Mouse (Mus musculus) CH12.LX (cell line): ENCODE measurements around the gene Xylt1. TPM values are rescaled to one million over a fixed set of nuclear protein-coding genes. Genes with fewer than 3 reads are reported as not detected.

ENCODE experiments used
- DNase-seq: peaks from one replicate; pipeline ENCODE4 v3.0.0-alpha.2; 2013; ENCODE audit errors: extremely low read depth
- H3K27ac ChIP-seq: 2 replicates; pipeline ENCODE4 v1.5.1; 2012; ENCODE audit warnings: low read depth, mild to moderate bottlenecking, control low read depth, moderate library complexity; ENCODE audit not compliant: insufficient read depth
- H3K27me3 ChIP-seq: replicated peaks from 2 replicates; pipeline ENCODE3; 2012; ENCODE audit warnings: inconsistent platforms
- H3K36me3 ChIP-seq, 2 experiments: replicated peaks in 1 of 2; 2 replicates each; pipeline versions ENCODE3 to v1.6.1; 2012; ENCODE audit warnings: inconsistent platforms in 1 of 2, low read length in 1 of 2, mild to moderate bottlenecking in 1 of 2, mixed read lengths in 1 of 2, moderate library complexity in 1 of 2; ENCODE audit not compliant: control insufficient read depth in 1 of 2, insufficient read depth in 1 of 2
- H3K4me1 ChIP-seq, 2 experiments: 2 replicates each; pipeline ENCODE4 v1.6.1; 2012; ENCODE audit warnings: inconsistent platforms in 1 of 2, moderate library complexity in 1 of 2; ENCODE audit not compliant: insufficient read depth in 2 of 2, control insufficient read depth in 1 of 2
- H3K4me2 ChIP-seq: 2 replicates; pipeline ENCODE4 v1.6.1; 2012; ENCODE audit warnings: low read depth, mild to moderate bottlenecking, control low read depth; ENCODE audit not compliant: poor library complexity, insufficient read depth, severe bottlenecking
- H3K4me3 ChIP-seq, 3 experiments: fragments of 150-350 bp in 1 of 3; sonication (generic) in 1 of 3; replicated peaks in 1 of 3; 2 replicates each; pipeline versions ENCODE3 to v1.5.1; 2011 to 2012; ENCODE audit warnings: low read depth in 2 of 3, low read length in 2 of 3, mild to moderate bottlenecking in 2 of 3, moderate library complexity in 2 of 3, control low read depth in 1 of 3, improper control_type of control experiment in 1 of 3, inconsistent platforms in 1 of 3, mixed read lengths in 1 of 3; ENCODE audit not compliant: poor library complexity in 1 of 3
- H3K79me2 ChIP-seq: replicated peaks from 2 replicates; pipeline ENCODE4 v1.6.1; 2012; ENCODE audit warnings: mild to moderate bottlenecking, moderate library complexity; ENCODE audit not compliant: control insufficient read depth, poor library complexity, insufficient read depth, severe bottlenecking; ENCODE audit errors: extremely low read depth
- H3K9ac ChIP-seq: 2 replicates; pipeline ENCODE4 v1.6.1; 2012; ENCODE audit warnings: low read depth, mild to moderate bottlenecking, control low read depth, moderate library complexity; ENCODE audit not compliant: insufficient read depth
- H3K9me3 ChIP-seq: replicated peaks from 2 replicates; pipeline ENCODE3; 2012; ENCODE audit warnings: low read length, inconsistent platforms, mixed read lengths
- BHLHE40 ChIP-seq: IDR thresholded peaks from 2 replicates; pipeline ENCODE4 v1.6.1; 2011; ENCODE audit warnings: mild to moderate bottlenecking, low read depth, low read length, improper control_type of control experiment
- ELF1 ChIP-seq: IDR thresholded peaks from 2 replicates; pipeline ENCODE4 v1.6.1; 2014; ENCODE audit warnings: low read depth, mild to moderate bottlenecking, inconsistent platforms, low read length, improper control_type of control experiment
- EP300 ChIP-seq: IDR thresholded peaks from 2 replicates; pipeline ENCODE4 v1.6.1; 2011; ENCODE audit warnings: low read length, improper control_type of control experiment
- ETS1 ChIP-seq: conservative IDR thresholded peaks from 2 replicates; pipeline ENCODE4 v1.6.1; 2012; ENCODE audit warnings: low read depth, mild to moderate bottlenecking, inconsistent platforms, low read length, improper control_type of control experiment, moderate library complexity
- GABPA ChIP-seq: IDR thresholded peaks from 2 replicates; pipeline ENCODE4 v1.6.1; 2012; ENCODE audit warnings: low read depth, low read length, improper control_type of control experiment, inconsistent platforms; ENCODE audit not compliant: insufficient replicate concordance
- HCFC1 ChIP-seq: IDR thresholded peaks from 2 replicates; pipeline ENCODE4 v1.6.1; 2012; ENCODE audit warnings: low read depth, mild to moderate bottlenecking, inconsistent platforms, low read length, improper control_type of control experiment
- JUN ChIP-seq: IDR thresholded peaks from 2 replicates; pipeline ENCODE4 v1.6.1; 2011; ENCODE audit warnings: low read depth, mild to moderate bottlenecking, low read length, improper control_type of control experiment, moderate library complexity; ENCODE audit not compliant: insufficient read depth
- KAT2A ChIP-seq: IDR thresholded peaks from 2 replicates; pipeline ENCODE4 v1.6.1; 2012; ENCODE audit warnings: low read length, improper control_type of control experiment, inconsistent platforms; ENCODE audit not compliant: insufficient replicate concordance
- MAFK ChIP-seq: IDR thresholded peaks from 2 replicates; pipeline ENCODE4 v1.6.1; 2011; ENCODE audit warnings: low read length, improper control_type of control experiment; ENCODE audit not compliant: insufficient replicate concordance
- MEF2A ChIP-seq: IDR thresholded peaks from 2 replicates; pipeline ENCODE4 v1.6.1; 2014; ENCODE audit warnings: low read depth, mild to moderate bottlenecking, inconsistent platforms, low read length, improper control_type of control experiment, borderline replicate concordance
- MXI1 ChIP-seq: IDR thresholded peaks from 2 replicates; pipeline ENCODE4 v1.6.1; 2011; ENCODE audit warnings: mild to moderate bottlenecking, low read depth, low read length, improper control_type of control experiment
- MYC ChIP-seq: IDR thresholded peaks from 2 replicates; pipeline ENCODE4 v1.6.1; 2011; ENCODE audit warnings: low read depth, mild to moderate bottlenecking, improper control_type of control experiment, low read length
- NELFE ChIP-seq: IDR thresholded peaks from 2 replicates; pipeline ENCODE4 v1.6.1; 2011; ENCODE audit warnings: low read depth, low read length, improper control_type of control experiment
- NRF1 ChIP-seq: IDR thresholded peaks from 2 replicates; pipeline ENCODE4 v1.6.1; 2014; ENCODE audit warnings: low read depth, mild to moderate bottlenecking, inconsistent platforms, low read length, improper control_type of control experiment, moderate library complexity
- POLR2A ChIP-seq: IDR thresholded peaks from 2 replicates; pipeline ENCODE4 v1.6.1; 2011; ENCODE audit warnings: low read depth, mild to moderate bottlenecking, improper control_type of control experiment, low read length
- POLR2AphosphoS2 ChIP-seq: IDR thresholded peaks from 2 replicates; pipeline ENCODE4 v1.6.1; 2011; ENCODE audit warnings: low read depth, low read length, improper control_type of control experiment
- RCOR1 ChIP-seq: conservative IDR thresholded peaks from 2 replicates; pipeline ENCODE4 v1.6.1; 2012; ENCODE audit warnings: low read depth, mild to moderate bottlenecking, inconsistent platforms, low read length, improper control_type of control experiment
- ZC3H11A ChIP-seq: IDR thresholded peaks from 2 replicates; pipeline ENCODE4 v1.6.1; 2012; ENCODE audit warnings: low read depth, mild to moderate bottlenecking, inconsistent platforms, low read length, improper control_type of control experiment
- ZKSCAN1 ChIP-seq: IDR thresholded peaks from 2 replicates; pipeline ENCODE4 v1.6.1; 2012; ENCODE audit warnings: low read depth, inconsistent platforms, low read length, improper control_type of control experiment, borderline replicate concordance
- ZMIZ1 ChIP-seq: IDR thresholded peaks from 2 replicates; pipeline ENCODE4 v1.6.1; 2012; ENCODE audit warnings: low read depth, mild to moderate bottlenecking, inconsistent platforms, low read length, improper control_type of control experiment
- ZNF384 ChIP-seq: IDR thresholded peaks from 2 replicates; pipeline ENCODE4 v1.6.1; 2012; ENCODE audit warnings: low read depth, low read length, improper control_type of control experiment, inconsistent platforms
- dilution Hi-C: fragments of 300-500 bp; cut with MboI; formaldehyde crosslinking; loops from 2 replicates; pipeline ENCODE4 v1.14.3; 2020; ENCODE audit warnings: low sequenced_read_pairs; ENCODE audit not compliant: extremely low pct_unique_long_range_greater_than_20kb, extremely low pct_ligation_motif_present
- in situ Hi-C: fragments of 300-500 bp; cut with MboI; formaldehyde crosslinking; loops from 3 replicates; pipeline ENCODE4 v1.14.3; 2019; ENCODE audit warnings: low sequenced_read_pairs, low pct_ligation_motif_present, low pct_unique_long_range_greater_than_20kb, mixed read lengths
- polyA plus RNA-seq: library from polyadenylated mRNA; unstranded; fragments of >175 nt; gene quantifications from 2 replicates; pipeline ENCODE4 v1.2.1, GENCODE M21; 2012; ENCODE audit warnings: low read depth; ENCODE audit not compliant: insufficient read length
- total RNA-seq, 2 experiments: library from RNA; depleted of rRNA; stranded (reverse); fragments of 300-350 nt in 1 of 2; fragments of >200 nt in 1 of 2; gene quantifications; 2 replicates each; pipeline ENCODE4 v1.2.3; 2012 to 2014

Xylt1 gene
- total and polyA plus RNA-seq, 3 experiments = 0.38 to 0.84 (median 0.38) TPM

DNA sequence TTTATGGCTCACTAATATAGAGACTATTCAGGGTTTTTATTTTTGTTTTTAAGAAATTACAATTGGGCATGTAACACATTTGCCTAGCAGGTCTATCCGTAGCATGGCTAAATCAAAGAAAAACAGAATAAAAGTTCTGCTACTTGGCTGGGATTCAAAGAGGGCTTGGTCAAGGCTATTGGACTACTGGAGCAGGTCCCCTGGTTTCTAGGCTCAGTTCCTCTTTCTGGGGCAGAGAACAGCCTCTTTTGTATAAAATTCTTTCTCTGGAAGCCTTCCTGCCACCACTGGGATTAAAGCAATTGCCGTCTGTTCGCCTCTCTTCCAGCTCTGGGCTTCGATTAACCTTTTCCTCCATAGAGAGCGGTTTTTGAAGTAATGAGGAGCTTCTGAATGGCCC, 100.1 kb downstream of the Xylt1 start:
- in situ Hi-C loops = loop anchor here (25.0 kb wide), 1 partner anchor 631 kb away; the partner anchor contains the start of gene Rps15a
- TF ChIP-seq MEF2A = no peak
- TF ChIP-seq EP300 = 0 out of 2 replicates have a peak, but pooled peaks have one; percentile 18
- TF ChIP-seq ETS1 = no peak
- no peak for TF ChIP-seq KAT2A
- Histone ChIP-seq H3K9ac (no peak overlapping the region), H3K4me1 (peaks cover 9 to 35% of the 10 kb centered on the region in 2 experiments), H3K4me3 (no peak overlapping the region), H3K27me3 (no peaks in the 10 kb centered on the region), H3K36me3 (no peaks in the 10 kb centered on the region), H3K27ac (no peak overlapping the region), H3K79me2 (no peaks in the 10 kb centered on the region), H3K4me2 (no peak overlapping the region), H3K9me3 (no peaks in the 10 kb centered on the region)
- DNase-seq = no peak
- dilution Hi-C loops = no loop called here

DNA sequence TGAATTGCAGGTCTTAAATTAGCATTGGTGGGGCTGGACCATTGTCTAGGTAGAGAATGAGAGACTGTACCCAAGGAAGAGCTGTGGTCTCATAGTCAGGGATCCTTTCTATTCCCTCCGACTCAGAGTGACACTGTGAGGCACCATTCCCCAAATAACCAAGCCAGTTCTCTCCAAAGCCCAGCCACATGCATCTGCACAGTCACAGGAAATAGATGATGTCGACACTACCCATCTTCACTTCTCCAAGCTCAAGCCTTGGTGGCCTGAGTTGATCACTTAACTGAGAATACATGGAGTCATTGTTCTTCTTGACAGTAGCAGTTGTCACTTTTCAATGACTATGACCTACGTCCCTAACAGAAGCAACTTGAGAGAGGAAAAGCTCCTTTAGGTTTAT, 100.6 kb downstream of the Xylt1 start:
- Histone ChIP-seq H3K27me3 (no peaks in the 10 kb centered on the region), H3K4me3 (no peak overlapping the region), H3K9me3 (no peaks in the 10 kb centered on the region), H3K9ac (no peak overlapping the region), H3K4me2 (no peak overlapping the region), H3K79me2 (no peaks in the 10 kb centered on the region), H3K27ac (no peak overlapping the region), H3K36me3 (no peaks in the 10 kb centered on the region), H3K4me1 (peaks cover 9 to 35% of the 10 kb centered on the region in 2 experiments)
- TF ChIP-seq MAFK (no peak), RCOR1 (no peak), JUN (no peak), POLR2AphosphoS2 (no peak), HCFC1 (no peak), ETS1 (no peak), ELF1 (no peak), ZC3H11A (no peak), BHLHE40 (no peak), NELFE (no peak), GABPA (no peak), ZMIZ1 (no peak), MEF2A (no peak), NRF1 (no peak), ZNF384 (no peak), POLR2A (no peak), MYC (no peak), KAT2A (no peak), ZKSCAN1 (no peak), MXI1 (no peak)
- in situ Hi-C loops = loop anchor here (25.0 kb wide), 1 partner anchor 631 kb away; the partner anchor contains the start of gene Rps15a
- no peak for DNase-seq
- dilution Hi-C loops = no loop called here
